Mouse (Mus musculus) embryonic facial prominence, embryonic 14.5 days (tissue): ENCODE results near the gene Chst5. TPM values are rescaled to one million over a fixed set of nuclear protein-coding genes. Genes with fewer than 3 reads are reported as not detected.

Experiments used
- ATAC-seq: fragments of 200-750 bp; cut with Nextera tagmentation; 2 replicates; pipeline ENCODE4 v1.8.0; 2017; ENCODE audit warnings: low read depth, moderate number of reproducible peaks, moderate TSS enrichment
- DNase-seq: peaks from one replicate; pipeline ENCODE4 v3.0.0-alpha.2; 2015; ENCODE audit warnings: low spot score
- H3K27ac ChIP-seq: fragments of 300-500 bp; sonication (generic); replicated peaks from 2 replicates; pipeline ENCODE4 v1.5.1; 2014; ENCODE audit warnings: low read depth, mild to moderate bottlenecking, low read length, moderate library complexity
- H3K27me3 ChIP-seq: fragments of 300-500 bp; sonication (generic); replicated peaks from 2 replicates; pipeline ENCODE4 v1.6.1; 2014; ENCODE audit warnings: low read length; ENCODE audit not compliant: control insufficient read depth, insufficient read depth
- H3K36me3 ChIP-seq: fragments of 300-500 bp; sonication (generic); 2 replicates; pipeline ENCODE4 v1.6.1; 2014; ENCODE audit warnings: low read length, mixed read lengths; ENCODE audit not compliant: control insufficient read depth, insufficient read depth
- H3K4me1 ChIP-seq: fragments of 300-500 bp; sonication (generic); 2 replicates; pipeline ENCODE4 v1.6.1; 2014; ENCODE audit warnings: antibody characterized with exemption, low read length; ENCODE audit not compliant: control insufficient read depth, insufficient read depth
- H3K4me2 ChIP-seq: fragments of 300-500 bp; sonication (generic); 2 replicates; pipeline ENCODE4 v1.6.1; 2014; ENCODE audit warnings: low read depth, mild to moderate bottlenecking, low read length, moderate library complexity, mixed read lengths
- H3K4me3 ChIP-seq: fragments of 300-500 bp; sonication (generic); 2 replicates; pipeline ENCODE4 v1.5.1; 2014; ENCODE audit warnings: low read depth, mild to moderate bottlenecking, low read length
- H3K9ac ChIP-seq: fragments of 300-500 bp; sonication (generic); 2 replicates; pipeline ENCODE4 v1.6.1; 2014; ENCODE audit warnings: low read depth, mild to moderate bottlenecking, low read length, moderate library complexity, mixed read lengths
- H3K9me3 ChIP-seq: fragments of 300-500 bp; sonication (generic); 2 replicates; pipeline ENCODE4 v1.6.1; 2016; ENCODE audit warnings: low read length; ENCODE audit not compliant: control insufficient read depth
- WGBS: fragments of 180-500 bp; shearing (Covaris S2); extraction: QIAGEN DNeasy Blood & Tissue Kit; methylation state at CpG from one replicate; pipeline ENCODE4 v1.1.7; 2014; 5-methylcytosine and 5-hydroxymethylcytosine counted together
- polyA plus RNA-seq: library from polyadenylated mRNA; unstranded; fragments of >200 nt; fragmentation: Nextera tagmentation; extraction: Ambion mirVana; gene quantifications from 2 replicates; pipeline ENCODE4 v1.2.1, GENCODE M21; 2014

Gene Chst5
- polyA plus RNA-seq, 1 experiment from 2014 or later, result 4.7 TPM

DNA sequence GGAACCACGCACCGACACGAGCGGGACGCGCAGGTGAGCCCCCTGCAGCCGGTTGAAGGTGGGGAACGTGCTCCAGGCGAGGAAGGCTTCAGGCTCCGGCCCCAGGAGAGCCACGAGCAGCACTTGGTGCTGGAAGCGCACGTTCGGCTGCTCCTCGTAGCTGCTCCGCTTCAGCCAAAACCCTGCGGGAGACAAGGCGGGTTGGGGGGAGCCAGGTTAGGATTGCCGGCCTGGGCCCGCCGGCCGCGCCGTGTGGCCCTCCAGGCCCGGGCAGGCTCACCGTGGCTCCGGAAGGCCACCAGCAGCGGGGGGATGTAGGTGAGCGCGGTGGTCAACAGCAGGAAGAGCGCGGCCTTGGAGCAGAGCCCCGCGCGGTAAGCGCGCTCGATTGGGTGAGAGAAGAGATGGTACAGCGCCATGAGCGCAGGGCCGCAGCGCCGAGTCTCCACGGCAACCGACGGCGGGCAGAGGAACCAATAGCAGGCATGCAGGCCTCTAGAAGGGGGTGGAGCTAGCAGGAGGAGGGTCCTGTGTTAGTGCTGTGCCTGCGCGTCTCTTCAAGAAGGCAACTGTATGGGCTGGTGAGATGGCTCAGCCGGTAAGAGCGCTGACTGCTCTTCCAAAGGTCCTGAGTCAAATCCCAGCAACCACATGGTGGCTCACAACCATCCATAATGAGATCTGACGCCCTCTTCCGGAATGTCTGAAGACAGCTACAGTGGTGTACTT, 23.3 kb upstream of the Chst5 start, which contains the start of gene Tmem231:
Tmem231 (minus strand) TSS at position 534 of the 729 bp plus-strand sequence.
- no peaks in the 10 kb centered on the region for H3K27me3 ChIP-seq
- H3K4me3 ChIP-seq, result peak within 1 kb of the TSS; percentile 79
- peak within 1 kb of the TSS; percentile 77 for H3K27ac ChIP-seq
- under 1% methylated on average over 48 of the region's 53 CpGs for WGBS
- H3K4me2 ChIP-seq, result peak within 1 kb of the TSS; percentile 95
- H3K4me1 ChIP-seq, result peaks cover 7% of the 10 kb centered on the region
- no peaks in the 10 kb centered on the region for H3K36me3 ChIP-seq
- DNase-seq (peak; percentile 97), ATAC-seq (peak; percentile 100)
- H3K9ac ChIP-seq, result peak within 1 kb of the TSS; percentile 76
- H3K9me3 ChIP-seq, result no peaks in the 10 kb centered on the region

DNA sequence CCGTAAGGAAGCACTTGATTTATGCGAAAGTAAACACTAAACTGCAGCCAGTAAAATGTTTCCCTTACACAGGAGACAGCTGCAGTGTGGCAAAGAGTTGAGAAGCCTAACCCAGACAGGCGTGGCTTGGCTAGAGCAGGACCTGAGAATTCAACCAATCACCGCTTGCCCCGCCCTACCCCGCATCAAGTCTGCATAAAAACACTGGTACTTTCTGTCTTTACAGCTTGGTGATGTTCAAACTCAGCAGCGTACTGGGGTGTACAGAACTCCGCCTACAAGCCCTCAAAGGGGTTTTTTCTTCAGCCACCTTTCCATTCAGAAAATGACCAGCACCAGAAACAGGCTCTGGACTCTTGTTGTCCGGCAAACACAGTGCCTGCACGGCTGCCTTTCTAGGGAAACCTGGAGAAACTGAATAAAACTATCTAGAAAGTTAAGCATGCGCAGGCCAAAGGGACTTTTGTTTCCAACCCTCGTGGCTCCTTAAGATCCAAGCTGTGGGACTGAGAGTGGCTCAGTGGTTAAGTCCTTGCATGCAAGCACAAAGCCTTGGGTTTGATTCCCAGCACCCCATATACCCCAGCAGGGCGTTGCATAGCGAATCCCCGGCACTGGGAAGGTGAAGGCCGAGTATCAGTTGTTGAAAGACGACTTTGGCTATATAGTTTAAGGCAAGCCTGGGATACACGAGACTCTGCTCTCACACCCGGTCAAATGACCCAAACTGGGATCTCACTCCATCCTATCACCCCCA, 22.5 kb upstream of the Chst5 start:
- peak overlapping the region; percentile 95 for H3K4me2 ChIP-seq
- ATAC-seq (peak; percentile 44; the same call in 1 of the 2 replicates), DNase-seq (peak; percentile 89)
- no peaks in the 10 kb centered on the region for H3K36me3 ChIP-seq
- peak overlapping the region; percentile 77 for H3K27ac ChIP-seq
- no peaks in the 10 kb centered on the region for H3K9me3 ChIP-seq
- no peaks in the 10 kb centered on the region for H3K27me3 ChIP-seq
- WGBS, result 25% methylated on average over 19 of the region's 19 CpGs
- H3K9ac ChIP-seq, result peak overlapping the region; percentile 76
- peak overlapping the region; percentile 79 for H3K4me3 ChIP-seq
- H3K4me1 ChIP-seq, result peaks cover 7% of the 10 kb centered on the region

DNA sequence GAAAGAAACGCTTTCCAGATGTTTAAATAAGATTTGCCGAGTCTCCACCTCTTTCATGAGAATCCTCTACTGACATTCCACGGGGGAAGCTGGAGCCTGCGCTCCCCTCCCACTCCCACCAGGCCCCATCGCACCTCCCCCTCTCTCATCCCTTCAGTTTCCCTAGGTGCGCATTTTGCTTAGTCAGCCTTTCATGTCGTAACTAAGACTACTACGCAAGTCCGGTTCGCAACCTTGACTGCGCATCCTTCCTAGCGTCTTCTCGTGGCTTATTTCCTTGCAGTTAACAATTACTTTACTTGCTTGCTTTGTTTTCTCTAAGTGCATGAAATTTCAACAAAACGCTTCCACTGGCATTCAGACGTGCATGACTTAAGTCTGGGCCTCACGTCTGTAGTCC, 21.5 kb upstream of the Chst5 start:
- Histone ChIP-seq H3K36me3 (no peaks in the 10 kb centered on the region), H3K27ac (no peak overlapping the region), H3K4me2 (0 out of 2 replicates have a peak overlapping the region, but pooled peaks have one; percentile 6), H3K4me1 (peaks cover 7% of the 10 kb centered on the region), H3K27me3 (no peaks in the 10 kb centered on the region), H3K9me3 (no peaks in the 10 kb centered on the region), H3K4me3 (no peak overlapping the region), H3K9ac (no peak overlapping the region)
- 50% methylated on average over 16 of the region's 16 CpGs for WGBS
- DNase-seq (no peak), ATAC-seq (no peak)

DNA sequence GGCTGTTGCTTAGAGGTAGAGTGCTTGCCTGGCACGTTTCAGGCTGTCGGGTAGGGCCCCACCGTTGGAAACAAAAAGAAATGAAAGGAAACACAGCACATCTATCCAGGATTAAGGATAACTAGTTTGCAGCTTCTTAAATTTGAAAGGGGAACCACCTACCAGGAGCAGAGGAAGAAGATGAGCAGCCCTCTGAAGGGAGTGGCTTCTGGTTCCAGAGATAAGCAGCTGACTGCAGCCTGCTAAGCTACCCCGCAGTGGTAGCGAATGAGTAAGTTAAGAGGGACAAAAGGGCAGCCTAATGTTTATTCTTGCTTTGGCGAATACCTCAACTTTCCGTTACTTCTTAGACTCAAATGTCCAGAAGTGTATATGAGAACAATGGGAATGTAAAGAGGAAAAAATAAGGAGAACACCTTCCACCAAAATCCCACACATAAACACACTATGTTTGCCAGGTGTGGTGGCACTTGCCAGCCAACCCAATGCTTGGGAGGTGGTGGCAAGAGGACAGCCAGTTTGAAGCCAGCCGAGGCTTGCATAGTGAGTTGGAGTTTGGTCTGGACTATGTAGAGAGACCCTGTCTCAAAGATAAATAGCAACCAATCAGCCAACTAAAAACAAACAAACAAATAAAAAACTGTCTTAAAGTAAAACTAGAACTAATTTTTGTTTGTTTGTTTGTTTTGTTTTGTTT, 19.5 kb upstream of the Chst5 start:
- Histone ChIP-seq H3K27ac (no peak overlapping the region), H3K4me2 (no peak overlapping the region), H3K9ac (no peak overlapping the region), H3K4me3 (no peak overlapping the region), H3K27me3 (no peaks in the 10 kb centered on the region), H3K9me3 (no peaks in the 10 kb centered on the region), H3K4me1 (peaks cover 7% of the 10 kb centered on the region), H3K36me3 (no peaks in the 10 kb centered on the region)
- WGBS, result 73% methylated on average over 8 of the region's 8 CpGs
- DNase-seq (no peak), ATAC-seq (no peak)

DNA sequence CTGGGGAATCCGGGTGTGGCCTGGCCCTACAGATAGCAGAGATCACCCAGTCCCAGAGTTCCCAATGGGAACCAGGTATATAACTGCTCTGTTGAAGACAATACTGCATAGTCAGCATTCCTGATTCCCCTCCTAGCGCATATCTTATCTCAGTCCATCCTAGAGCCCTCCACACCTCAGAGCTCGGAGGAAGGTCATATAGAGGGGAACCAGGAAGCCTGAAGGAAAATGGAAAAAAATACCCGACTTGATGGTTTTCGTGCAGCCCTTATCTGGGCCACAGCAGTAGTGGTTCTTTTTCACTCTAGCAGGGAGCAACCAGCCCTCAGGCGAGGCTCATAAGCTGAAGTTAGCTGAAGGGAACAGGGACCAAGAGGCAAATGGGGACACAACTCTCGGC, 14.7 kb upstream of the Chst5 start:
- DNase-seq, result no peak
- no peak overlapping the region for H3K9ac ChIP-seq

DNA sequence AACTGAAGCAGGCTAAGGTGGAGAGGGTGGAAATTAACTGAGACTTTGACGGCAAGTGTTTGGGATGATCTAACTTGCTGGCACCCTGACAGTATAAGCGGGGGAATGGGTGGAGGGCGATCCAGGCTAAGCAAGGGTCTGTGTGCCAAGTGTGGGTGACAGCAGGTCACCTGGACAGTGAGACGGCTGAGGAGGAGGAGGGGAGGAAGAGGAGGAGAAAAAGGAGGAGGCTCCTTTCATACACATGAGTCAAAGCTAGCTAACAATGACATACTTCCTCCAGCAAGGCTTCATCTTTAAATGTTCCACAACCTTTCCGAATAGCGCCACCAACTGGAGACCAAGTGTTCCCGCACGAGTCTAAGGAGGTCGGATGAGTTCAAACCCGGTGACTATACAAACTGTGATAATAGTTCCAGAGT, 13.1 kb upstream of the Chst5 start:
- DNase-seq (peak; percentile 58), ATAC-seq (0 out of 2 replicates have a peak, but pooled peaks have one; percentile 41)
- Histone ChIP-seq H3K9ac (no peak overlapping the region), H3K36me3 (no peaks in the 10 kb centered on the region), H3K4me1 (no peaks in the 10 kb centered on the region), H3K4me3 (no peak overlapping the region), H3K27ac (no peak overlapping the region), H3K4me2 (no peak overlapping the region), H3K27me3 (no peaks in the 10 kb centered on the region), H3K9me3 (no peaks in the 10 kb centered on the region)
- WGBS, result 27% methylated on average over 10 of the region's 10 CpGs

More for the DNA sequence above, 14.7 kb upstream of the Chst5 start:
- no peaks in the 10 kb centered on the region for H3K9me3 ChIP-seq
- no peaks in the 10 kb centered on the region for H3K27me3 ChIP-seq
- H3K4me3 ChIP-seq, result no peak overlapping the region
- no peak overlapping the region for H3K4me2 ChIP-seq
- H3K4me1 ChIP-seq, result no peaks in the 10 kb centered on the region
- no peaks in the 10 kb centered on the region for H3K36me3 ChIP-seq
- ATAC-seq, result no peak
- H3K27ac ChIP-seq, result no peak overlapping the region
- 82% methylated on average over 7 of the region's 7 CpGs for WGBS

DNA sequence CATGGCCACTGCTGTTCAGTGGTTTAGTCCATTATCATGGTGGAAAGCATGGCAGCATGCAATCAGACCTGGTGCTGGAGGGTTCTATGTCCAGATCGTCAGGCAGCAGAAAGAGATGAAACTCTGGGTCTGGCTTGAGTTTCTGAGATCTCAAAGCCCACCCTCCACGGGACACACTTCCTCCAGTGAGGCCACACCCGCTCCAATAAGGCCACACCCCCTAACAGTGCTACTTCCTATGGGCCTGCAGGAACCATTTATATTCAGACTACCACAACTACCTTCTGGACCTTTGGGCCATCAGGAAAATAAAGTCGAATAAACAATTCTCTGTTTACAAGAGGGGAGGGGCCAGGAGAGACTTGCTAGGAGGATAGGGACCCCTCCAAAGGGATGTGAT, 10.7 kb upstream of the Chst5 start:
- no peaks in the 10 kb centered on the region for H3K27me3 ChIP-seq
- H3K4me1 ChIP-seq, result no peaks in the 10 kb centered on the region
- H3K4me2 ChIP-seq, result no peak overlapping the region
- no peak overlapping the region for H3K4me3 ChIP-seq
- H3K27ac ChIP-seq, result no peak overlapping the region
- WGBS, result 81% methylated on average over 4 of the region's 4 CpGs
- peaks cover 7% of the 10 kb centered on the region; the same call in 1 of the 2 replicates for H3K36me3 ChIP-seq
- DNase-seq (no peak), ATAC-seq (no peak)
- H3K9ac ChIP-seq, result no peak overlapping the region
- H3K9me3 ChIP-seq, result no peaks in the 10 kb centered on the region

DNA sequence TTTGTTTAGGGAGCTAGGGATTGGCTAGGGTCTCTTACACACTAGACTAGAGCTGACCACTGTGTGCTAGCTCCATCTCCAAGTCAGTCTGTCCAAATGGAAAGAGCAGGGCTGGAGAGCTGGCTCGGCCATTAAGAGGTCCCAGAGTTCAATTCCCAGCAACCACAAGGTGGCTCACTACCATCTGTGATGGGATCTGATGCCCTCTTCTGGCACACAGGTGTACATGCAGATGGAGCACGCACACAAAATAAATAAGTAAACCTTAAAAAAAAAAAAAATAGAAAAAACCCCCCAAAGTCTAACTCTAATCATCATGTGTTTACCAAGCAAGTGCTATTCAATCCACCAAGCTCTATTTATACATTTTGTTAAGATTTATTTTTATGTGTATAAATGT, 9.4 kb upstream of the Chst5 start:
- no peak for ATAC-seq
- whole genome bisulfite sequencing, result 82% methylated on average over 2 of the region's 2 CpGs

More for the DNA sequence above, 9.4 kb upstream of the Chst5 start:
- no peaks in the 10 kb centered on the region for H3K4me1 ChIP-seq
- H3K4me3 ChIP-seq, result no peak overlapping the region
- no peak overlapping the region for H3K4me2 ChIP-seq
- no peak for DNase-seq
- H3K9me3 ChIP-seq, result no peaks in the 10 kb centered on the region
- H3K27me3 ChIP-seq, result no peaks in the 10 kb centered on the region
- H3K9ac ChIP-seq, result no peak overlapping the region
- H3K36me3 ChIP-seq, result peaks cover 7% of the 10 kb centered on the region; the same call in 1 of the 2 replicates
- no peak overlapping the region for H3K27ac ChIP-seq
